Mouse (Mus musculus) cerebellum, postnatal 36 days (tissue): Measurements from ENCODE around the gene Tmprss11c.
"Not testable (repeated sequence)": the region's sequence is repeated elsewhere in the genome, so short reads cannot be mapped to it uniquely, and the experiment has no call there.

Experiments used
- DNase-seq, 2 experiments: peaks; one replicate each; pipeline ENCODE4 v3.0.0; 2021 to 2022; ENCODE audit warnings: mixed read lengths in 2 of 2

The Tmprss11c gene

DNA sequence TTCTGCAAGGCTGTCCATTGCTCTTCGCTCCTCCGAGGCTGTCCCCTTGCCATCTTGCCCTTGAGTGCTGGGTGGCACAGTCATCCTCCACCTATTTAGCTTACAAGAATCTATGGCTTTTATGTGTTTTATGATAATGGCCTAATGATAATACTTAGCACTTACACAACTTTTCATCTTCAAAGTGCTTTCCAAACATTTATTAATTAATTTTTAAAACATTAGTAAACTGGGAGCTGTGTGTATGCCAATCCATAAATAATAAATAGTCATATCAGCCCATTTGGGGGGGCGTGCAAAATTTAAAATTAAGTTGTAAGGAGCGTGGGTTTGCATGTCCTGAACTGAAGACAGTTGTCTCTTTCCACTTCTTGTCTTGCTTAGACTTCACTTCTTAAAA lies at the start of gene Tmprss11c:
Gene Tmprss11c (minus strand): TSS at position 101 of the 400 bp plus-strand sequence.
- DNase-seq: no peak

DNA sequence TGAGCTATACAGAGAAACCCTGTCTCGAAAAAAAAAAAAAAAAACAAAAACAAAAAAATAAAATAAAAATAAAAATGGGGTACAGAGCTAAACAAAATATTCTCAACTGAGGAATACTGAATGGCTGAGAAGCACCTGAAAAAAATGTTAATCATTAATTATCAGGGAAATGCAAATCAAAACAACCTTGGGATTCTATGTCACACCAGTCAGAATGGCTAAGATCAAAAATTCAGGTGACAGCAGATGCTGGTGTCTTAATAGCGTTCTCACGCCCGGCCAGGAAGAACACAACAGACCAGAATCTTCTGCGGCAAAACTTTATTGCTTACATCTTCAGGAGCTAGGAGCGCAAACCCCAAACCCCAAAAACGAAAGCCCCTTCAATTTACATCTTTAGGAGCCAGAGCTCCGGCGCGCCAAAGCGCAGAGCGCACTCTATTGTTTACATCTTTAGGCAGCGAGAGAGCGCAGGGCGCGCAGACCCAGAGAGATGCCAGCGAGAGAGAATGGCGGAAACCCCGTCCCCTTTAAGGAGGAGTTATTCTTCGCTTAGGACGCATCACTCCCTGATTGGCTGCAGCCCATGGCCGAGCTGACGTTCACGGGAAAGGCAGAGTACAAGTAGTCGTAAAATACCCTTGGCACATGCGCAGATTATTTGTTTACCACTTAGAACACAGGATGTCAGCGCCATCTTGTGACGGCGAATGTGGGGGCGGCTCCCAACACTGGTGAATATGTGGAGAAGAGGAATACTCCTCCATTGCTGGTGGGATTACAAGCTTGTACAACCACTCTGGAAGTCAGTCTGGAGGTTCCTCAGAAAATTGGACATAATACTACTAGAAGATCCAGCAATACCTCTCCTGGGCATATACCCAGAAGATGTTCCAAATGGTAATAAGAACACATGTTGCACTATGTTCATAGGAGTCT lies 29.2 kb upstream of the Tmprss11c start:
- DNase-seq: not testable (repeated sequence)

DNA sequence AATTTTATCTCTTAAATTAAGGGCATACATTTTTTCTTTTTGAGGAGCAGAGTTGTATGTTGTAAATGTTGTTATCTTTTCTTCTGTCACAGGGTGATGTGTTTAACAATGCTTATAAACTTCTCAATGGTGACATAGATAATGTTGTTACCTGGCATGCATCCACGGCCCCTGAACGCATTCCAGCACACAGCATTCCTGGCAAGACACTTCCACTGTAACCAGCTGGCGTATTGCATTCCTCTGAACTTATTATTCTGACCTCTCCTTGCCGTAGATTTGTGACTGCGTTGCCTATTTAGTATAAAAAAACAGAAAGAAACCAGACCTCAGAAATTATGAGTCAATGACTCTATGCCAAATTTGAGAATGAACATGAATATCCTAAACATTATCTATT lies 17.0 kb upstream of the Tmprss11c start:
- peak; percentile 85 to 90 for DNase-seq

DNA sequence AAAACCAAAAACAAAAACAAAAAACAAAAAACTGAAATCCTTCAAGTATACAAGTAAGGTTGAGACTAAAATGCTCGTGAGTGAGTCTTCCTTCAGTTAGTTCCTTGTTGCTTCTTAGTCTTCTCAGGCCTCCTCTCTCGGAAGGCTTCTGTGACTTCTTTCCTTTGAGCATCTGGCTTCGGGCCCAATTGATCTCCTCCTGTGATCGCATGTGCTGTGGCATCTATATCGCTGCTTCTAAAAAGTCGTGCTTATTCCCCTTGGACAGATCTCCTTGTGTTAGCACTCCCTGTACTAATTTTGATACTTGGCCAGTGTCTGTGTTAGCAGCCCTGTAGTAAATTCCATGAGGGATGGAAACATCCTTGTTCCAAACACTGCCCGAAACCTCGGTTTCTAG lies 14.8 kb upstream of the Tmprss11c start:
- DNase-seq: peak; percentile 17 to 26

DNA sequence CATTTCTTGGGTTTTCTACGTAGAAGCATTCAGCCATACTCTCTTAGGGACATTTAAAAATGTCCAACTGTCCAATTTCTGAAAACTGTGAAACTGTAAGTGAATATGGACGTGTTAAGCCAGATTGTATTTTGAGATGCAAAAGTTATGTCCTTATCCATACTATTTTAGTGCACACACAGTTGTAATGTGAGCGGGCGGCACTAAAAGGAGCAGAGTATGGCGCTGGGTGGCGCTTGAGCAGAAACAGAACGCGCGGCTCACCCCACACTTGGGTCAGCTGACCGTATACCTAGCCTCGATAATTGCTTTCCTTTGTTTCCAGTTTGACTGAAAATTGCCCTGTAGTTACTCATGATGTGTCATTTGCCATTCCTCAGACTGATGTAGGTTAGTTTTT lies 42.5 kb downstream of the Tmprss11c start:
- DNase-seq: no peak

DNA sequence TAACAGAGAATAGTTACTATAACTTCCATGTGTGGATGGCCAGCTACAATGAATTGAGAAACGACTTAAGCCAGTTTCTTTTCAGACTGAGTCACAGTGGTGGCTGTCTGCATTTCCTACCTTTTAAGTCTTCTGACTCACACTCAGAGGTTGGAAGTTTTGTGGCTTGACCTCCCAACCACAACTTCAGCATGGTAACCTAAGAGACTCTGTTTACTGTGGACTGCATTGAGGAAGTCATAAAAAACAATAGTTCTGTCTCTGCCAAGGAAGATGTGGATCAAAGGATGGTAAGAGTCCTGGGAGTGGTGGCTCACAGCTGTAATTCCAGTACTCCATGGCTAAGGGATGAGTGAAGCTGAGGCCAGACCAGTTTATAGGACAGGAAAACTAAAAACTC lies 44.2 kb downstream of the Tmprss11c start:
- no peak for DNase-seq

DNA sequence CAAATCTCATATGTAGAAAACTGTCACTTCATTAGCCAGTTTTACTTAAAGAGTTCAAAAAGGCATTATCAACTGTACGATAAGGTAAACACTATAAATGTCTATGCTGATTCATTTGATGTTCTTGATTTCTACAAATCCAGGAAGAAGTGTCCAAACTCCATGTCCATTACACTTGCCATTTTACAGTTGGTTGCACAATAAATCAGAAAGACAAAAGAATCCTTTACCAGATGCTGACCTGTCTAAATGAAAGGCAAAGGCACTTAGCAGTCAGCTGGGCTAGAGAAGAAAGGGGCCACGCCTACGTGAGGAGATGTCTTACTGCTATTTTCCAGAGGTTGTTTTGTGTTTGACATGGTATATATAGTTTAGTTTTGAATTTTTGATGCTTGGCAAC lies 44.8 kb downstream of the Tmprss11c start:
- DNase-seq: no peak

DNA sequence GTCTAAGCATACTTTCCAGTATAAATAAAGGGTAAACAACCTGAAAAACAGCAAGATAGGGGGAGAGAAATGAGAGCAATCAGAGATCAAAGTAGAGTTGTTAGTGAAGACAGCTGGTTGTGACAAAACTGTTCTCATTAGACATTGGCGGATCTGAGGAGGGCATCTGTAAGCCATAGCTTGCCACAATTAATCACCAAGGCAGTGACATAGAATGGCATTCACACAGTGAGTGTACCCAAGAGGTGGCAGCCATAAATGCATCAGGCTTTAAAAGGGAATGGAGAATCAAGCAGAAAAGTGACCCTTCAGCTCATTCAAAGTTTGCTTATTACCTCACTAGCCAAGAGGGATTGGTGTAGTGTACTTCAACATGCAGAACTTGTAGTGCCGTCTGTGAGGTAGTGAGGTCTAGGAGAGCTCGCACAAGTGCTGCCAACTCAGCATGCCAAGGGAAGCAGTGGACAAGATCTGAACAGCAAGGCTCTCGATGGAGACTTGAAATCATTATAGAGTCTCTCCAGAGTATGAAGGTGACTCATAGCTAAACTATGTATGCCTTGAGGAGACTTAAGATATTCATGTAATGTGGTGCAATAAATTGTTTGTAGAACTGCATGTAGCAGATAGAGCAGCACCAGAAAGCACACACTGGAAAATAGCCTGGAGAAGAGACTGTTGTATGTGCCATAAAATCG lies 61.8 kb downstream of the Tmprss11c start:
- no peak for DNase-seq

DNA sequence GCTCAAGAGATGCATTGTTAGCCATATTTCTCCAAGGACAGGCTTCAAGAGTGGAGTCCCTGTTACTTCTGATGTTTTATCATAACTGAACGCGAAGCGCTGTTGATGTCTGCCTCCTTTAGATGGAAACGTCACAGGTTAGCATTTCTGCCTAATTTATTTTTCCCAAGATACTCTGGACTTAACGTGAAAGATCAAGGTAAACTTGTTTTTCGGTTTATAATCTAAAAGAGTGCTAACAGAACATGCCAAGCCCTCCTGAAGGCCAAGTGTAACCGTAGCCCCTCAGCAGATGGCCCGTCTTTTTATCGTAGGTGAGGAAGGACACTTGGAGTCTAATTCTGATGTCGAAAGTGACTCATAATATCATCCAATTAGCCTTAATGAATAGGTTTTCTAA lies 91.3 kb downstream of the Tmprss11c start, which contains the start of gene Gnrhr:
Gene Gnrhr (minus strand): TSS at position 101 of the 400 bp plus-strand sequence.
- DNase-seq: no peak

DNA sequence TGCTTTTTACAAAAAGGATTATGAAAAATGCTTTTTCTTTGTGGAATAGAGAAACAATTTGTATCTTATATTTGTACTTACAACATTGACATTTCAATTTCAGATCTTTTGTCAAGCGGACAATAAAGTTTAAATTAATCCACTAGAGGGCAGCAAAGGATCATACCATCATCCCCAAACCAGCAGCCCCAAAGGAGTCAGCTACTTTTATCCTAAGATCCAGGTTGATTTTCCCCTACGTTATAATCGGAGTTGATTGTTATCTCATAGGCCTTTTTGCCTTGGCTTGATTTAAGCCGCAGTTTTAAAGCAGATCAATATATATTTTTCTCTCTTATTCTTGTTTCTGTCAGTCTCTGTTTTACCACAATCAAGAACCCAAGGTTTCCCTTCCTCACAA lies 97.8 kb downstream of the Tmprss11c start:
- no peak for DNase-seq

DNA sequence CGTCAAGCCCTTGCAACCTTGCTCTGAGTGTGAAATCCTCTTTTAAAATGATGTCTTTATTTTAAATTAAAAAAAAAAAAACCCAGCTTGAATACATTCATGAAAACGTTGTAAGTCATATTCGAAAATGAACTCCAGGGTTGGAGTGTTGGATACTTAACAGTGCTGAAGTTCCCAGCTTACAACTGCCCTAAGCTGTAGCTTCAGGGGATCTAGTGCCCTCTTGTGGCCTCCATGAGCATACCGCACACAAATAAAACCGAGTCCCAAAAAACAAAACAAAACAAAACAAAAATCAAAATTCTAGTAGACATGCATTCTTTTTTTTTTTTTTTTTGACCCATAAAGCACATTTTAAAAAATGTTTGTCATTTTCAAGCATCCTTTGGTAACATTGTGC lies 98.3 kb downstream of the Tmprss11c start:
- DNase-seq: peak; percentile 14 to 18

DNA sequence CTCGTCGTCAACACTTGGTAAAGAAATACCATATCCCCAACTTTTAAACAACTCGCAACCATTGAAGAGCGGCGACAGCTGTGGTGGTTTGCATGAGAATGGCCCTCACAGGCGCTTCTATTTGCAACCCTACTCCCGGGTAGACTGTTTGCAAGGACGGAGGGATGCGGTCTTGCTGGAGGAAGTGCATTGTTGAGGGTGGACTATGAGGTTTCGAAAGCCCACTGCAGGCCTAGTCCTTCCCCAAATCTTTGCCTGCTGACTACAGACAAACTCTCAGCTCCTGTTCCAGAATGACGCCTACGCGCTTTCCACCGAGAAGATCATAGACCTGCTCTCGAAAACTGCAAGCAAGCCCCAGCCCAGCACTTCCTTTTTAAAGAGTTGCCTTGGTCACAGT lies 98.8 kb downstream of the Tmprss11c start:
- no peak for DNase-seq

DNA sequence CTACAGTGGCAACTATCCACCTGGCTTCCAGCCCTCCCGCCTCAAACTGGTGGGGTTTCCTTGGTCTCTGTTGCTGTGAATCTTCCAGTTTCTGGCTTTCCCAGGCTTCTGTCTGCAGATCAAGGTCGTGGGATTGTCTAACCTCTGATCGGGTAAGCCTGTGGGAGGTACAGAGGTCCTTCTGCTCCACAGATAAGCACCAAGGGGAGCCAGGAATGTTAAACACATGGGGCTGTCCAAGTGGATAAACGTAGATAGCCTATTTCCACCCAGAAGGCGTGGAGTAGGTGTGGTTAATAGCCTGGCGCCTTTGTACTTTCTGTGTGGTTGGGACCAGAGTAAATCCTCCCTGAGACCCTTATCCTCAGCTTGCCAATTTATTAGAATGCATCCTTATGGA lies 101.7 kb downstream of the Tmprss11c start:
- no peak for DNase-seq
